Mouse (Mus musculus): Measurements from ENCODE around the gene Zfp109. TPM values are rescaled to one million over a fixed set of nuclear protein-coding genes. Genes with fewer than 3 reads are reported as not detected.
"Not testable (repeated sequence)": the region's sequence is repeated elsewhere in the genome, so short reads cannot be mapped to it uniquely, and the experiment has no call there.

The Zfp109 gene
- 0.61 and 1.2 TPM in 2 replicates for total RNA-seq (2017)

DNA sequence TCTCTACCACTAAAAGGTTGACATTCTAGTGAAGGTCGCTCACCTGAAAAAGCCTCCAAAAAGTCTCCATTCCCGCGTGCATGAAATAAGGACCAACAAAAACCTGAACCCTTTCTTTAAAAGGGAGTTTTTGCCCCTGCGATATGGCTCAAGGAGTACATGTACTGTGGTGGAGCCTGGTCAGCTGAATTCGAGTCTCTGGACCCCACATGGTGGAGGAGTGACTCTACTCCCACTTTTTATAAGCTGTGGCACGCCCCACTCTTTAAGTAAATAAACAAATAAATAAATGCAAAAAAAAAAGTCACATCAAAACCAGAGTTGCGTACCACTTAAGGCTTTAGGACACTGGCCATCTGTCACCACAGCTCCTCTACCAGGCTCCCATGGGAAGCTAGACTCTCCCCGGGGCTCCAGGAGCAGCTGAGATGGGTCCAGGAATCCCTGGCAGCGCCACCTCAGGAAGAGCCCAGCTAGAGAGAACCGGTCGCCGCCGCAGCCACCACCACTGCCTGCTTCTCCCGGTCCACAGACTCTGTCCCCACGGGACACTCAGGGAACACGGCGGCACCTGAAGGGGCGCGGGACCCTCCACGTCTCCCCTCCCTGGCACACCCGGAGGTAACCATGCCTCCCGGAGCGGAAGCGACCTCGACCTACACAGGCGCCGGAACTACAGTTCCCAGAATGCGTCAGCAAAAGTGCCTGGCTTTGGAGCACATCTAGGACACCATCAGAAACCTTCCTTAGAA is at the start of gene Zfp109:
Zfp109 (minus strand) TSS at position 521 of the 752 bp plus-strand sequence.
- ATAC-seq (ENCODE audit: extremely low read depth, insufficient number of reproducible peaks, low FRiP score, poor library complexity, severe bottlenecking) = no peak

DNA sequence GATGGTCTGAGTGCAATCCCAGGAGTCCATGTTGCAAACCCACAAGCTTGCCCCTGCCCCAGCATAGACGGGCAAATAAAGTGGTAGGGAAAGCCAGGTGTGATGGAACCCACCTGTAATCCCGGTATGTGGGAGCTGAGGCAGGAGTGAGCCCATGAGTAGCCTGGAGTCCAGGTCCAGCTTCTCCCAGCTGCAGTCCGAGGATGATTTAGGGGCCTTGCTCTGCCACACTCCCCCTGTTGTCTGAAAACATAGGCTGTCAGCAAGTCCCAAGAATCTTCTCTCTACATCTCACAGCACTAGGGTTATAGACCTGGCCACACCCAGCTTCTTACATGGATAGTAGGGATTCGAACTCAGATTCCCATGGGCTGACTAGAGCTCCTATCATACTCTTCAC is 49.6 kb upstream of the Zfp109 start:
- ATAC-seq (ENCODE audit: extremely low read depth, insufficient number of reproducible peaks, low FRiP score, poor library complexity, severe bottlenecking) = no peak

DNA sequence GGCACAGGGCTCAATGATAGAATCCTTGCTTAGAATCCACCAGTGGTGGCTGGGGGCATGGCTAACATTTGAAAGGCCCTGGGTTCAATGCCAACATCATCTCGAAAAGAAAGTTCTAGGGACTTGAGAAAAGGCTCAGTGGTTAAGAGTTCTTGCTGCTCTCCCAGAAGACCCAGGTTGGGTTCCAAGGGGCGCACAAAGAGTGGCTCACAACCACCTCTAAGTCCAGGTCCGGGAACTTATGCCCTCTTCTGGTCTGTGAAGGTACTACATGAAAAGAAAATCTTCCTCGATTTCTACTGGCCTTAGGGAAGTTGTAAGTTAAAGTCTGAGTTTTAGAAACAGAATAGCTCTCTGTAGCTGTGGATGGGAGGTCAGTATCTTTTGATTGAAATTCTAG is 48.7 kb upstream of the Zfp109 start:
- no peak for ATAC-seq (ENCODE audit: extremely low read depth, insufficient number of reproducible peaks, low FRiP score, poor library complexity, severe bottlenecking)

DNA sequence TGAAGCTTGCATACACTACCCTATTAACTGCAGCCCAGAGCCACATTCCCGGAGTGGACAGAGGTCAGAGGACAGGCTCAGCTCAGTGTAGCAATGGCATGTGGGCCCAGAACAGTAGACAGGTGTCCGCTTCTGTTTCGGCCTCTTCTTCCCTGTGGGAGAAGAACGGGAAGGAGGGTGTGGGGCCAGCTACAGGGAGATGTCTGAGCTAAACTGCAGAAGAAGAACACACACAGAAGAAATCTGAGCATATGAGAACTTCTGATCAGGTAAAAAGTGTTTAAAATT is 43.4 kb upstream of the Zfp109 start:
- ATAC-seq (ENCODE audit: extremely low read depth, insufficient number of reproducible peaks, low FRiP score, poor library complexity, severe bottlenecking) = no peak

DNA sequence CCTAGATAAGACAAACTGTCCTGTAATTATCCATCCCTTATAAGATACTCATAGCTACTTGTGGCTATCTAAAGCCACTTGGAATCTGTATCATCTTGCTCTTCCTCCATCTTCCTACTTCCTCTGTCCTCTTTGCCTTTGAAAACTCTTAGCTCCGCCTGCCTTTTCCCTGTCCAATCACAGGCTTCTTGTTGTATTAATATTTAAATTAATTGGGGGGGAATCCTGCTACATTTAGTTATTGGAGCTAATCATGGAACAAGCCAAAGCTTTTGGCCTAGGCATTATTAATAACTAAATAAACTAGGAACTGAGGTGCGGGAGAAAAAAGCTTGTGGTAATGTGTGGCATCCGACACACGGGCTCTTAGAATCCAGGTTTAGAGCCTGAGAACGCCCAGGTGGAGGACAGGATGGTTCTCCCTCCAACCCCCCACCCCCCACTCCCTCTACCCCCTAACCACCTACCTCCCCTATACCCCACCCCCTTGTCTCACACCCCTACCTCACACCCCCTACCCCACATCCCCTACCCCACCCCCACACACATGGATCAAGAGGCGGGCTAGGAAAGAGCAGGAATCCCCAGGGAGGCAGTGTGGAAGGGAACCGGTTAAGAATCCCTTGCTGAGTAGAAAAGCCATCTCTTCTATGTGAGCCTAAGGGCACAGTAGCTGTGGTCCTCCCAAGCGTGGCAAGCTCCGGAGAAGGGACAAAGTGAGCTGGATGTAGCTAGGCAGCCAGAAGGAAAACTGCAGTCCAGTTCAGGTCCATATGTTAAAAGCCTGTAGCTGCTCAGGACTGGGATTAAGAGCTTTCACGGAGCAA is 42.9 kb upstream of the Zfp109 start:
- ATAC-seq (ENCODE audit: extremely low read depth, insufficient number of reproducible peaks, low FRiP score, poor library complexity, severe bottlenecking) = no peak

DNA sequence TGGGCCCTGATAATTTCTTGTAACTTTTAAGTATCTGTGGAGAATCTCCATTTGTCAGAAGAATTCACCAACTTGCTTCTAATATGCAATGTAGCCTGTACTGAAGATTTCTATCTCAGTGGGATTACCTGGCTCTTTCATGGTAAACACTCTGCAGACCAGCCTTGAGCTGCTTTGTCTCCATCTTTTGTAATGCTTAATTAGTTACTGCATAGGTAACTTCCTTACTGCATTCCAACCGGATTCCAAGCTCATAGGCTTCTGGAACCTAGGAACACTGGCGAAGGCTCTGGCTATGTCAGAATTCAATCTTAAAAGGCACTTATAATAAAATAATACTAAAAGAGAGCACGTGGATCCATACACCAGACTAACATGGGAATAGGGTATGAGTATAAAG is 41.4 kb upstream of the Zfp109 start:
- not testable (repeated sequence) for ATAC-seq (ENCODE audit: extremely low read depth, insufficient number of reproducible peaks, low FRiP score, poor library complexity, severe bottlenecking)

DNA sequence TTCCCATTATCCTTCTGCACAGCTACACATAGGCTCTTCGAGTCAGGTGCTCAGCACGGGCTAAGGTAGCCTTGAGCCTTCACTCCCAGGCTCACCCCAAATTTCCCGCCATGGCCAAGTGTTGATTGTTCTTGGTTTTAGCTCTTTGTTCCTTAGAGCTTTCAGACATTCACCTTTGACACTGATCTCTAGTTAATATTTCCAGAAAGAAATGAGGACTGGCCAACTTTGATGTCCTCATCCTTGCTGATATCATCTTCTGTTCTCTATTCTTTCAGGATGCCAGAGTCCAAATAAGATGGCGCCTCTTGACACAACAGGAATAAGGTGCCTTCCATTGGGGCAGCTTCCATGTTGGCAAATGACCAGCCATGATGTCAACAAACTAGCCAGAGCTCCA is 37.1 kb upstream of the Zfp109 start:
- ATAC-seq (ENCODE audit: extremely low read depth, insufficient number of reproducible peaks, low FRiP score, poor library complexity, severe bottlenecking) = no peak

DNA sequence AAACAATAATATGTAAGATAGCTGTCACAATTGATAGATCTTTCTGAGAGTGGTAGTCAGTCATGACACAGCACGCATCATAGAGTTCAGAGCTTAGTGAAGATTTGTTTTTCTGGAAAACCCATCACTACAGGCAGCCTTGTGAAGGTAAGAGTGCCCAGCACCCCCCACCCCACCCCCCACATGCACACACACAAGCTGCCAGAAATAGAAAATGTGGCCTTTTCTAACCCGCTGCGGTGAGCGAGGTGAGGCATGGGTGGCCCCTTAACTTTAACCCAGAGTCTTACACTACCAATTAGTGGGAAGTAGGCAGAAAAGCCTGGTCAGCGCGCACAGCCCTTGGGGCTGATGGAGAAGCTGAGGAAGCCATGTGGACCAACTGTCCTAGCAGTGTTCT is 33.8 kb upstream of the Zfp109 start:
- no peak for ATAC-seq (ENCODE audit: extremely low read depth, insufficient number of reproducible peaks, low FRiP score, poor library complexity, severe bottlenecking)

DNA sequence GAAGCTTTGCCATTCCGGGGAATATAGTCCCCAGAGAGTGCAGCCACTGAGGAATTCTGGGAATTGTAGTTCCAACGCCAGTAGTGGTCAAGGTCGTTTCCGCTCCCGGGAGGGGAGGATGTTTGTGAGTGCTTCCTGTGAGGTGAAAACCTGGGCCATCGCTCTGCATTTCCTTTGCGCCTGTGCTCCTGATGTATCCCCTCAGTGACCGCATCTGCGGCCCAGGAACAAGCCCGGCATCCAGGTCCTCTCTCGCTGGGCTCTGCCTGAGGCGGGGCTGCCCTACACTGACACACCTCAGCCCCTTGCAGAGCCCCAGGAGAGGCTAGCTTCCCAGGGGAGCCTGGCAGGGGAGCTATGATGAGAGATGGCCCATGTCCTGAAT is 32.9 kb upstream of the Zfp109 start, which contains the start of gene Zfp93:
Zfp93 (plus strand) TSS at position 133 of the 385 bp plus-strand sequence.
- 0 out of 2 replicates have a peak, but pooled peaks have one; percentile 23 for ATAC-seq (ENCODE audit: extremely low read depth, insufficient number of reproducible peaks, low FRiP score, poor library complexity, severe bottlenecking)

DNA sequence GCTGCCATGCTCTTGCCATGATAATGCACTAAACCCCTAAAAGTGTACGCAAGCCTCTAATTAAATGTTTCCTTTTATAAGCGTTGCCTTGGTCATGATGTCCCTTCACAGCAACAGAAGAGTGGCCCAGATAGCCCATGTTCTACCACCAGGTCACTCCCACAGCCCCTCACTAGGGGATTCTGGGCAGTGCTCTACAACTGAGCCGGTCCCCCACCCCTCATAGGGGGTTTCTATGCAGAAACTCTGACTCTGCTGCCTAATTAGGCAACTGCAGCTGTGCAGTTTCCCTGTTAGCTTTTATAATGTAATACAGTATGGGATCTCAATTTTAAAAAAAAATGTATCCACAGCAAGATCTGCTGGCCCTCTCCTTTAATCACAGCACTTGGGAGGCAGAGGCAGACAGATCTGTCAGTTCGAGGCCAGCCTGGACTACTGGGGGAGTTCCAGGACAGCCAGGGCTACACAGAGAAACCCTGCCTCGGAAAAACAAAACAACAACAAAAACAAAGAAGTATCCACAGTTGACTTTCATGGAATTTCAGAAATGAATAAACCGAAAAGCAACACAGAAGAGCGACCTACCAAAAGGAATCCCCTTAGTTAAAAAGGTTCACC is 32.4 kb upstream of the Zfp109 start:
- ATAC-seq (ENCODE audit: extremely low read depth, insufficient number of reproducible peaks, low FRiP score, poor library complexity, severe bottlenecking) = no peak

DNA sequence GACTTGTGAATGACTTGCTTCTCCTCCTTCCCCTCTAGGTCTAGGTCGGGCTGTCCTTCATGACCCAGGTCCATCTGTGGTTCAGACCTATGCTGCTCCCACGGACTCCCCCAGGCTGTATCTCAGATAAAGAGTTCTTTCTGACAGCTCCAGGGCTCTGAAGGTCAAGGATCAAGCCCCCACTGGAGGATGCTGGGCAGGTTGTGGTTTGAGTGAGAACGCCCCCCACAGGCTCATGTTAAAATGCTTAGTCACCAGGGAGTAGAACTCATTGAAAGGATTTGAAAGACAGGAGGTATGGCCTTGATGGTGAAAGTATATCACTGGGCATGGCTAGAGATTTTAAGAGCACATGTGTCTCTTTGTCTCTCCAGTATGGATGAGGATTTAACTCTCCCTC is 31.9 kb upstream of the Zfp109 start:
- no peak for ATAC-seq (ENCODE audit: extremely low read depth, insufficient number of reproducible peaks, low FRiP score, poor library complexity, severe bottlenecking)

DNA sequence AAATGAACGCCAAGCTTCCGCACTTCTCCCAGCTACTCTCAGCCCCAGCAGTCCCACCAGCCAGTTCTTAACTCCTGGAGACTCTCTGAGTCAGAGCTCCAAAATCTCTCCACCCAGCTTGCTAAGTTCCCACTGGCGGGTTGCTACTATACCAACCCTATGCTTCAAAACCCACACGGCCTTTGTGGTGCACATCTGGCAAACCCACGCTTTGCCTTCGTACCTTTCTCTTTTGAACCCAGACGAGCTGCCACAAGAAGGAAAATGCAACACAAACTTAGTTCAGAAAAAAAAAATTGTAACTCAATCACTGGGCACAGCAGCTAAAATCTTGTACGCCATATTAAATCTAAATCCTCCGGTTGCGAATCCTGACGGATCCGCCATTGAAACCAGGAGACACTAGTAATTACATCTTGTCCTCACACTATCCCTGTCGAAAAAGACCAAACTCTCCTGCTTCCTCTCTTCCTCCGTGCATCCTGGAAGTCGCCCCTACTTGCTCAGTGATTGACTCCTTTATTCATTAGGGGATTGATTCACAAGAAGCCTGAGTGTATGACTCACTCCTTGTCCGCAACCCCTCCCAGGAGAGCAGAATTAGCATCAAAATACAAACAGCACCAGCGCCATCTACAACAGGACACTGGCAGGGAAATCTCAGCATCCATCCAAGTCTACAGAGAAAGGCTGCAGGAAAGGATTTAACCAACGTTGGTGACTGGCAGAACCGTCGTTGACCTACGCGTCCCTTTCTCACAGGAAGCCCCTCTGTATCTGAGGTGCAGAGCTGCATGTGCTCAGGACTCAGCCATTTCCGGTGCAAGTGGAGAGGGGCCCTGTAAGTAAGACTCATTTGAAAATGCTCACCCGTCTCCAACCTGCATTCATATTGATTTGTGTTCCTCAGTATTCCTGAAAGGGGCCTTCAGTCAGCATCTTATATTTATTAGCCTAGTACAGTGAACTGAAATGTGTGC is 31.1 kb upstream of the Zfp109 start:
- ATAC-seq (ENCODE audit: extremely low read depth, insufficient number of reproducible peaks, low FRiP score, poor library complexity, severe bottlenecking) = no peak

DNA sequence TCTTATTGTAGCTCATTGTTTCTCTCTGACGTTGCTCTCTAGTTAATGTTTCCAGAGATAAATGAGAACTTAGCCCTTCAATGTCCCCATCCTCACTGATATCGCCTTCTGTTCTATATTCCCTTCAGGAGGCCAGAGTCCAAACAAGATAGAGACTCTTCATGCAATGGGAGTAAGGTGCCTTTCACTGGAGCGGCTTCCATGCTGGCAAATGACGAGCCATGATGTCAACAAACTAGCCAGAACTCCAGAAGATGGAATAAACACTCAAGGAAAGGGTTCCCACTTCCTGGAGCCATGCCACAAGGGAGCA is 22.6 kb upstream of the Zfp109 start:
- ATAC-seq (ENCODE audit: extremely low read depth, insufficient number of reproducible peaks, low FRiP score, poor library complexity, severe bottlenecking) = no peak

DNA sequence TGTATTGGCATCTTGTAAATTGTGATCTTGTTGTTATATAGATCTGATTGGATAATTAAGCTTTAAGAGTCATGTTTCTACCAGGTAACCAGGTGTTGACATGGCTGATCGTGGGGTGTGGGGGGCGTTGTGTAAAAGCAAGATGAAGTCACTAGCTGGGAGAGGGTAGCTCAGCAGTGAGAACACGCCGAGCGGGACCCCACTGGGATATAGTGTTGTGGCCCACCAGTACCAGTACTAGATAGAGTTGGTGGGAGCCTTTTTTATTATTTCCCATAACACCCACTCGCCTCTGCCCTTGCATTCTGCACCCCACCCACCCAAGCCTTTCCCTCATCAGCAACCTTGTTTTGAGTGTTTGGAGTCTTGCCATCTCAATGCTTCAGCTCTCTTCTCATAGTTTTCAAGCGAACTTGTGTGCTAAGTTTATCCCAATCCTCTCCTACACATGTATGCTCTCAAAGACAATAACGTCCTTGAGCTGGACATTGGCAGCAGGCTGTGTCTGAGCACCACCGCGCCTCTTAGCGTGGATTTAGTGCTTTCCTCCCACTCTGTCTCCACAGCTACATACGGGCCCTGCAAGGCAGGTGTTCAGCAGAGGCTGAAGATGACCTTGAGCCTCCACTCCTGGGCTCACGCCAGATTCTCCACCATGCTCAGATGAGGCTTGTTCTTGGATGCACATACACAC is 22.1 kb upstream of the Zfp109 start:
- no peak for ATAC-seq (ENCODE audit: extremely low read depth, insufficient number of reproducible peaks, low FRiP score, poor library complexity, severe bottlenecking)

DNA sequence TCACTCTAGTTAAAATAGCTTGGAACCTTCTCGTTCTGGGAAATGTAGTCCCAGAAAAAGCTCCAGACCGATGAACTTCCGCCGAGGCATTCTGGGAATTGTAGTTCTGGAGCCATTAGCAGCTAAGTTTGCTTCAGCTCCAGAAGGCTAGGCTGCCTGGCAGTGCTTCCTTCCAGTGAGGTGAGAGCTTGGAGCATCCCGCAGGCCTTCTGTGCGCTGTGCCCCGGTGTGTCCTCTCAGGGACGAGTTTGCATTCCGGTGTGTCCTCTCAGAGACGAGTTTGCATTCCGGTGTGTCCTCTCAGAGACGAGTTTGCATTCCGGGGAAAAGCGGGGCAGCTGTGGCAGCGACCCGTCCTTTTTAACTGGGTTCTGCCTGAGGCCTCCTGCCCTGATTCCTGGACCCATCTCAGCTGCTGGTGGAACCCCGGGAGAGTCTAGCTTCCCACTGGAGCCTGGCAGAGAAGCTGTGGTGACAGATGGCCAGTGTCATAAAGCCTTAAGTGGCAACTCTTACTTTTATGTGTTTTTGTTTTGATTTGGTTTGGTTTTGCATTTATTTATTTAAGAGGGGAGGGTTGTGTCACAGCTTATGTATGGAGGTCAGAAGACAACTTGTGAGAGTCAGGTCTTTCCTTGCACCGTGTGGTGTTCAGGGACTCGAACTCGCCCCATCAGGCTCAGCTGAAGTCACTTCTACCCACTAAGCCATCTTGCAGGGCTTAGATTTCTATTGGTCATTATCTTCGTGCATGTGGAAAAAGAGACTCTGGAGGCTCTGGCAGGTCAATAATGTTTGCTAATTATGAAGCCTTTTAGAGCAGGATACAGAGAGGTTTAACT is 17.5 kb upstream of the Zfp109 start, which contains the start of gene Zfp108:
Zfp108 (plus strand) TSS at position 162 of the 842 bp plus-strand sequence.
- ATAC-seq (ENCODE audit: extremely low read depth, insufficient number of reproducible peaks, low FRiP score, poor library complexity, severe bottlenecking) = no peak

DNA sequence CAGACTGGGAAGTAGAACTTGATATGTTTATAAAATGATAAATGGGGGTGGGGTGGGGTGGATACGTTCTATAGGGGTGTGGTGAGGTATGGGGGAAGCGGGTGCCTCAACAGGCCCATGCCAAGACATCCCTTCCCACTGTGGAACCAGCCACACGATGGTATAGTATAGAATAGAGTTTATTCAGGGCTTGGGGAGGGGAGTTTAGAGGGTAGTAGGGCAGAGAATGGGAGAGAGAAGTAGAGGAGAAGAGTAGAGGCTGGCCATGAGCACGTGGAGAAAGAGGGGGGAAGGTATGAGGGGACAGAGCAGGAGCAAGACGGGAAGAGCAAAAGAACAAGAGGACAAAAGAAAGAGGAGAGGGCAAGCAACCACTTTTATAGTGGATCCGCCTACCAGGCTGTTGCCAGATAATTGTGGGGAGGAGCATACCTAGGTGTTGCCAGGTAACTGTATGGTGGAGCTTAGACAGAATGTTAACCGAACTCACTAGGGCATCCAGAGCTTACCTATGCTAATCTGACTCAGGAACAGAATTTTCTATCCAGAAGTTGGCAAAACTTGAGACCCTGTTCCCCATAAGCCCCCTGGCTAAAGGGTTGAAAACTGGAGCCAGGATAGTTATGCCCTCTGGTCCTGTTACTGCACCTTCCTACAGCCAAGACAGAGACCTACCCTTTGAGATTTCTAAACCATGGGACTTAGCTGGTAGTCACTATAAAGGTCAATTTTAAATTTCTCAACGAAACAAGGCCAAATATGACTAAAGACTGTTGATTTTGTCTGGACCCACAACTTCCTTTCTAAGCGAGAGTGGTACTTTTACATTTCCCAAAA is 16.6 kb upstream of the Zfp109 start:
- ATAC-seq (ENCODE audit: extremely low read depth, insufficient number of reproducible peaks, low FRiP score, poor library complexity, severe bottlenecking) = no peak

DNA sequence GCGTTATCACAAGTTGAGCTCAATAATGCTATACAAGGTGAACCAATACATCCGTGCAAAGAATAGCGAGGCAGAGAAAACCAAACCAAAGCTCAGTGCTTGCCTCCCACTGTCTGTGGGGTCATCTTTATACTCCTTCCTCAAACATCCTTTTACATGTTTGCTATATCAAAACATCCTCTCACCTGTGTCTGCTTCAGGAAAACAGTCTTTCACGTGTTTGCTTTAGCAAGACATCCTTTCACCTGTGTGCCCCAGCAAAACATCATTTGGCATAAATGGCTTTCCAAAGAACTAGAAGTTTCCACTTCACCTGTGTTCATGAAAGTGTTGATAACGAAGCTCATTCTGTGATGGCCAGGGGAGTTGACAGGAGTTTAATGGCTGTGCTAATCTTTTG is 26.0 kb downstream of the Zfp109 start, which contains the start of gene Zfp111:
Zfp111 (minus strand) TSS at position 101 of the 400 bp plus-strand sequence.
- no peak for ATAC-seq (ENCODE audit: extremely low read depth, insufficient number of reproducible peaks, low FRiP score, poor library complexity, severe bottlenecking)
